Mouse (Mus musculus): ENCODE results near the gene Btbd35f9. TPM values are rescaled to one million over a fixed set of nuclear protein-coding genes. Genes with fewer than 3 reads are reported as not detected.
"Not testable (repeated sequence)": the region's sequence is repeated elsewhere in the genome, so short reads cannot be mapped to it uniquely, and the experiment has no call there.

Btbd35f9 gene
- not detected in 2 replicates for polyA plus RNA-seq (2016; fragmentation: Nextera tagmentation; extraction: Ambion mirVana)

- H3K9ac ChIP-seq (replicated peaks); H3K4me1 ChIP-seq (replicated peaks); ATAC-seq (ENCODE audit: insufficient number of reproducible peaks, insufficient read depth, low FRiP score, low TSS enrichment, low read depth); H3K4me2 ChIP-seq; H3K36me3 ChIP-seq; H3K27me3 ChIP-seq; H3K27ac ChIP-seq; H3K4me3 ChIP-seq (replicated peaks); H3K9me3 ChIP-seq: not testable (repeated sequence)
- WGBS, result no CpG with 5 or more reads among the region's 5 CpGs
Measured at GRCm38 (mm10) chrX:34161399-34161798, at the start of gene Btbd35f9. Gene Btbd35f9, minus strand, starts transcription at chrX:34161499.

Other genes starting within 250 kb of the Btbd35f9 start
- not detected in 2 replicates for gene Btbd35f6, start 205.0 kb downstream of the Btbd35f9 start, polyA plus RNA-seq (2016; fragmentation: Nextera tagmentation; extraction: Ambion mirVana)
- gene Gm21870, start 174.7 kb downstream of the Btbd35f9 start, polyA plus RNA-seq (2016; fragmentation: Nextera tagmentation; extraction: Ambion mirVana), result not detected in 2 replicates
- not detected in 2 replicates for gene Spin2g, start 77.2 kb upstream of the Btbd35f9 start, polyA plus RNA-seq (2016; fragmentation: Nextera tagmentation; extraction: Ambion mirVana)

Measured in limb, embryonic 12.5 days (tissue).